Mouse (Mus musculus) splenic B cell, adult 2 months (primary cell): Measurements from ENCODE around the gene Opa1.
A peak's percentile ranks its signal among the peaks of the same experiment; 100 is the strongest.

Experiments
- DNase-seq: peaks from one replicate; pipeline ENCODE4 v3.0.0-alpha.2; 2011; ENCODE audit warnings: low read depth, low spot score
- H3K27me3 ChIP-seq: 2 replicates; pipeline ENCODE4 v1.6.1; 2012; ENCODE audit warnings: mild to moderate bottlenecking, low read length, moderate library complexity, mixed read lengths; ENCODE audit not compliant: control insufficient read depth, poor library complexity, insufficient read depth, severe bottlenecking
- H3K36me3 ChIP-seq: 2 replicates; pipeline ENCODE4 v1.6.1; 2012; ENCODE audit warnings: mild to moderate bottlenecking, low read length, moderate library complexity, mixed read lengths; ENCODE audit not compliant: control insufficient read depth, poor library complexity, insufficient read depth, severe bottlenecking

Gene Opa1

GRCm38 (mm10) chr16:29579167-29579786 is at the start of gene Opa1:
Opa1 (plus strand) TSS chr16:29579334.
- H3K36me3 ChIP-seq: no peaks in the 10 kb centered on the region
- DNase-seq: peak; percentile 97

GRCm38 (mm10) chr16:29533641-29534040 is 45.5 kb upstream of the Opa1 start:
- H3K27me3 ChIP-seq: peaks cover 2% of the 10 kb centered on the region; the same call in 1 of the 2 replicates

More at GRCm38 (mm10) chr16:29579167-29579786, at the start of gene Opa1:
- no peaks in the 10 kb centered on the region; the same call in 1 of the 2 replicates for H3K27me3 ChIP-seq

GRCm38 (mm10) chr16:29535866-29536265 is 43.3 kb upstream of the Opa1 start:
- Histone ChIP-seq H3K36me3 (no peaks in the 10 kb centered on the region), H3K27me3 (no peaks in the 10 kb centered on the region)
- no peak for DNase-seq

More at GRCm38 (mm10) chr16:29533641-29534040, 45.5 kb upstream of the Opa1 start:
- no peak for DNase-seq
- no peaks in the 10 kb centered on the region for H3K36me3 ChIP-seq

GRCm38 (mm10) chr16:29536411-29537204 is 42.5 kb upstream of the Opa1 start:
- Histone ChIP-seq H3K27me3 (no peaks in the 10 kb centered on the region), H3K36me3 (no peaks in the 10 kb centered on the region)
- DNase-seq: no peak

GRCm38 (mm10) chr16:29539906-29540305 is 39.2 kb upstream of the Opa1 start:
- no peak for DNase-seq
- H3K27me3 ChIP-seq: no peaks in the 10 kb centered on the region
- H3K36me3 ChIP-seq: no peaks in the 10 kb centered on the region

- H3K27me3 ChIP-seq: no peaks in the 10 kb centered on the region
- no peak for DNase-seq
- H3K36me3 ChIP-seq: no peaks in the 10 kb centered on the region
Measured at GRCm38 (mm10) chr16:29541261-29541683, 37.9 kb upstream of the Opa1 start.

GRCm38 (mm10) chr16:29544829-29545228 is 34.3 kb upstream of the Opa1 start, which contains the start of gene Atp13a4:
Atp13a4 (minus strand) TSS chr16:29544864.
- Histone ChIP-seq H3K27me3 (no peaks in the 10 kb centered on the region), H3K36me3 (no peaks in the 10 kb centered on the region)
- DNase-seq: no peak

GRCm38 (mm10) chr16:29559667-29560066 is 19.5 kb upstream of the Opa1 start:
- H3K27me3 ChIP-seq: no peaks in the 10 kb centered on the region
- H3K36me3 ChIP-seq: no peaks in the 10 kb centered on the region
- no peak for DNase-seq

GRCm38 (mm10) chr16:29560454-29560853 is 18.7 kb upstream of the Opa1 start:
- no peak for DNase-seq
- no peaks in the 10 kb centered on the region for H3K36me3 ChIP-seq
- H3K27me3 ChIP-seq: no peaks in the 10 kb centered on the region

- Histone ChIP-seq H3K27me3 (no peaks in the 10 kb centered on the region), H3K36me3 (no peaks in the 10 kb centered on the region)
- peak; percentile 60 for DNase-seq
Measured at GRCm38 (mm10) chr16:29560869-29561268, 18.3 kb upstream of the Opa1 start.

GRCm38 (mm10) chr16:29574013-29574412 is 5.1 kb upstream of the Opa1 start:
- no peak for DNase-seq
- Histone ChIP-seq H3K27me3 (no peaks in the 10 kb centered on the region; the same call in 1 of the 2 replicates), H3K36me3 (no peaks in the 10 kb centered on the region)

- DNase-seq: peak; percentile 22
- no peaks in the 10 kb centered on the region for H3K36me3 ChIP-seq
- no peaks in the 10 kb centered on the region; the same call in 1 of the 2 replicates for H3K27me3 ChIP-seq
Measured at GRCm38 (mm10) chr16:29575620-29576019, 3.5 kb upstream of the Opa1 start.

- Histone ChIP-seq H3K36me3 (no peaks in the 10 kb centered on the region), H3K27me3 (no peaks in the 10 kb centered on the region; the same call in 1 of the 2 replicates)
- peak; percentile 19 for DNase-seq
Measured at GRCm38 (mm10) chr16:29579787-29580176, 648 bp downstream of the Opa1 start.

GRCm38 (mm10) chr16:29592171-29592570 is 13.0 kb downstream of the Opa1 start:
- Histone ChIP-seq H3K36me3 (peaks cover 14% of the 10 kb centered on the region; the same call in 1 of the 2 replicates), H3K27me3 (no peaks in the 10 kb centered on the region)
- DNase-seq: no peak

GRCm38 (mm10) chr16:29597122-29597521 is 18.0 kb downstream of the Opa1 start:
- no peak for DNase-seq
- H3K27me3 ChIP-seq: no peaks in the 10 kb centered on the region
- peaks cover 12% of the 10 kb centered on the region for H3K36me3 ChIP-seq
